Mouse (Mus musculus): ENCODE data around the gene Speer4e. TPM values are rescaled to one million over a fixed set of nuclear protein-coding genes. Genes with fewer than 3 reads are reported as not detected.

Speer4e gene
- polyA plus RNA-seq, 1 experiment from 2014 or later = 0.14 TPM

Other genes with a start within 250 kb of the Speer4e start
- not detected in 2 replicates for gene Gm9758, start 23.5 kb downstream of the Speer4e start, polyA plus RNA-seq (2014; fragmentation: Nextera tagmentation; extraction: Ambion mirVana)
- not detected in 2 replicates for gene Gm10354, start 40.5 kb upstream of the Speer4e start, polyA plus RNA-seq (2014; fragmentation: Nextera tagmentation; extraction: Ambion mirVana)
- not detected in 2 replicates for gene Gm17019, start 94.6 kb upstream of the Speer4e start, polyA plus RNA-seq (2014; fragmentation: Nextera tagmentation; extraction: Ambion mirVana)

All from heart, embryonic 14.5 days (tissue).